Mouse (Mus musculus): ENCODE measurements at regions not wholly inside any gene's neighbourhood (a gene's known extent, or its start where the extent isn't known, plus 50 kb on each side); places are given as distances from the start of the nearest gene placed in this dataset.

GRCm38 (mm10) chr2:51073040-51073594, 75.8 kb downstream of the Rnd3 start:
- DNase-seq (ENCODE audit: low spot score in 2 of 2): no peak

- DNase-seq (ENCODE audit: low spot score in 2 of 2): no peak
Measured at GRCm38 (mm10) chr2:51072346-51072885, 76.5 kb downstream of the Rnd3 start.

GRCm38 (mm10) chr2:51070902-51071301, 78.0 kb downstream of the Rnd3 start:
- no peak for DNase-seq (ENCODE audit: low spot score in 2 of 2)

GRCm38 (mm10) chr2:51066423-51066831, 82.5 kb downstream of the Rnd3 start:
- DNase-seq (ENCODE audit: low spot score in 2 of 2): peak; percentile 13 to 27

- DNase-seq (ENCODE audit: low spot score in 2 of 2): no peak
Measured at GRCm38 (mm10) chr2:51065821-51066220, 83.1 kb downstream of the Rnd3 start.

- no peak for DNase-seq (ENCODE audit: low spot score in 2 of 2)
Measured at GRCm38 (mm10) chr2:51064821-51065220, 84.1 kb downstream of the Rnd3 start.

GRCm38 (mm10) chr2:51062049-51062448, 86.9 kb downstream of the Rnd3 start:
- DNase-seq (ENCODE audit: low spot score in 2 of 2): no peak

- no peak for DNase-seq (ENCODE audit: low spot score in 2 of 2)
Measured at GRCm38 (mm10) chr2:51058158-51058557, 90.8 kb downstream of the Rnd3 start.

GRCm38 (mm10) chr2:51056141-51056731, 92.7 kb downstream of the Rnd3 start:
- no peak for DNase-seq (ENCODE audit: low spot score in 2 of 2)

GRCm38 (mm10) chr2:51055339-51055738, 93.6 kb downstream of the Rnd3 start:
- no peak for DNase-seq (ENCODE audit: low spot score in 2 of 2)

GRCm38 (mm10) chr2:51049834-51050170, 99.1 kb downstream of the Rnd3 start:
- no peak for DNase-seq (ENCODE audit: low spot score in 2 of 2)

- DNase-seq (ENCODE audit: low spot score in 2 of 2): no peak
Measured at GRCm38 (mm10) chr2:51049101-51049833, 99.6 kb downstream of the Rnd3 start.

- no peak for DNase-seq (ENCODE audit: low spot score in 2 of 2)
Measured at GRCm38 (mm10) chr2:51047520-51047919, 101.4 kb downstream of the Rnd3 start.

- no peak for DNase-seq (ENCODE audit: low spot score in 2 of 2)
Measured at GRCm38 (mm10) chr2:51045626-51046025, 103.3 kb downstream of the Rnd3 start.

GRCm38 (mm10) chr2:51041101-51041500, 107.8 kb downstream of the Rnd3 start:
- no peak for DNase-seq (ENCODE audit: low spot score in 2 of 2)

GRCm38 (mm10) chr2:51038685-51039084, 110.2 kb downstream of the Rnd3 start:
- DNase-seq (ENCODE audit: low spot score in 2 of 2): no peak

- DNase-seq (ENCODE audit: low spot score in 2 of 2): no peak
Measured at GRCm38 (mm10) chr2:51036995-51037394, 111.9 kb downstream of the Rnd3 start.

- DNase-seq (ENCODE audit: low spot score in 2 of 2): no peak
Measured at GRCm38 (mm10) chr2:51036190-51036755, 112.6 kb downstream of the Rnd3 start.

GRCm38 (mm10) chr2:51033881-51034280, 115.0 kb downstream of the Rnd3 start:
- DNase-seq (ENCODE audit: low spot score in 2 of 2): no peak

GRCm38 (mm10) chr2:51022479-51022878, 126.4 kb downstream of the Rnd3 start:
- DNase-seq (ENCODE audit: low spot score in 2 of 2): no peak

- no peak for DNase-seq (ENCODE audit: low spot score in 2 of 2)
Measured at GRCm38 (mm10) chr2:51016129-51016402, 132.8 kb downstream of the Rnd3 start.

- DNase-seq (ENCODE audit: low spot score in 2 of 2): no peak
Measured at GRCm38 (mm10) chr2:51015360-51016128, 133.4 kb downstream of the Rnd3 start.
